Mouse (Mus musculus): ENCODE data around the gene Rpl3l. TPM values are rescaled to one million over a fixed set of nuclear protein-coding genes. Genes with fewer than 3 reads are reported as not detected.

Gene Rpl3l
- total and polyA plus RNA-seq, 3 experiments, result 0.12 to 0.24 TPM; not detected in 1

Other genes starting within 250 kb of the Rpl3l start
- gene Mlst8, start 248.7 kb upstream of the Rpl3l start, total RNA-seq (2012; rRNA removed), result 28.5 and 35.4 TPM in 2 replicates
- gene Mlst8, start 248.7 kb upstream of the Rpl3l start, polyA plus RNA-seq (2012; ENCODE audit: insufficient read depth in 1 of 2, insufficient read length in 2 of 2, low read depth in 1 of 2, low replicate concordance in 2 of 2, missing spikeins in 1 of 2), result 10 to 100 TPM in 1 of 2 experiments, not detected in 1; 57.3 TPM
- 0.04 and 0.07 TPM in 2 replicates for gene Caskin1, start 239.2 kb upstream of the Rpl3l start, total RNA-seq (2012; rRNA removed)
- gene Caskin1, start 239.2 kb upstream of the Rpl3l start, polyA plus RNA-seq (2012; ENCODE audit: insufficient read depth in 1 of 2, insufficient read length in 2 of 2, low read depth in 1 of 2, low replicate concordance in 2 of 2, missing spikeins in 1 of 2), result under 1 TPM in 1 of 2 experiments, not detected in 1; 0.38 TPM
- 118 and 121 TPM in 2 replicates for gene Traf7, start 199.9 kb upstream of the Rpl3l start, total RNA-seq (2012; rRNA removed)
- gene Traf7, start 199.9 kb upstream of the Rpl3l start, polyA plus RNA-seq (2012; ENCODE audit: insufficient read depth in 1 of 2, insufficient read length in 2 of 2, low read depth in 1 of 2, low replicate concordance in 2 of 2, missing spikeins in 1 of 2), result 100 to 1,000 TPM in 1 of 2 experiments, not detected in 1; 261 TPM
- 0.89 and 1.0 TPM in 2 replicates for gene Rab26, start 193.6 kb upstream of the Rpl3l start, total RNA-seq (2012; rRNA removed)
- gene Rab26, start 193.6 kb upstream of the Rpl3l start, polyA plus RNA-seq (2012; ENCODE audit: insufficient read depth in 1 of 2, insufficient read length in 2 of 2, low read depth in 1 of 2, low replicate concordance in 2 of 2, missing spikeins in 1 of 2), result 1 to 10 TPM in 1 of 2 experiments, not detected in 1; 1.1 TPM
- gene Pkd1, start 178.0 kb upstream of the Rpl3l start, total RNA-seq (2012; rRNA removed), result 10.3 and 10.6 TPM in 2 replicates
- 10 to 100 TPM in 1 of 2 experiments, not detected in 1; 10.7 TPM for gene Pkd1, start 178.0 kb upstream of the Rpl3l start, polyA plus RNA-seq (2012; ENCODE audit: insufficient read depth in 1 of 2, insufficient read length in 2 of 2, low read depth in 1 of 2, low replicate concordance in 2 of 2, missing spikeins in 1 of 2)
- 44.0 and 48.8 TPM in 2 replicates for gene Tsc2, start 95.2 kb upstream of the Rpl3l start, total RNA-seq (2012; rRNA removed)
- 10 to 100 TPM in 1 of 2 experiments, not detected in 1; 99.2 TPM for gene Tsc2, start 95.2 kb upstream of the Rpl3l start, polyA plus RNA-seq (2012; ENCODE audit: insufficient read depth in 1 of 2, insufficient read length in 2 of 2, low read depth in 1 of 2, low replicate concordance in 2 of 2, missing spikeins in 1 of 2)
- gene Nthl1, start 95.1 kb upstream of the Rpl3l start, total RNA-seq (2012; rRNA removed), result 26.1 and 31.4 TPM in 2 replicates
- gene Nthl1, start 95.1 kb upstream of the Rpl3l start, polyA plus RNA-seq (2012; ENCODE audit: insufficient read depth in 1 of 2, insufficient read length in 2 of 2, low read depth in 1 of 2, low replicate concordance in 2 of 2, missing spikeins in 1 of 2), result 100 to 1,000 TPM in 1 of 2 experiments, 10 to 100 TPM in 1; 32.0 to 262 TPM
- 0.75 and 0.96 TPM in 2 replicates for gene Slc9a3r2, start 77.5 kb upstream of the Rpl3l start, total RNA-seq (2012; rRNA removed)
- 1 to 10 TPM in 1 of 2 experiments, not detected in 1; 3.5 TPM for gene Slc9a3r2, start 77.5 kb upstream of the Rpl3l start, polyA plus RNA-seq (2012; ENCODE audit: insufficient read depth in 1 of 2, insufficient read length in 2 of 2, low read depth in 1 of 2, low replicate concordance in 2 of 2, missing spikeins in 1 of 2)
- gene Npw, start 69.4 kb upstream of the Rpl3l start, total RNA-seq (2012; rRNA removed), result not detected in 2 replicates
- not detected for gene Npw, start 69.4 kb upstream of the Rpl3l start, polyA plus RNA-seq (2012; ENCODE audit: insufficient read depth in 1 of 2, insufficient read length in 2 of 2, low read depth in 1 of 2, low replicate concordance in 2 of 2, missing spikeins in 1 of 2)
- 21.9 and 22.2 TPM in 2 replicates for gene Zfp598, start 58.1 kb upstream of the Rpl3l start, total RNA-seq (2012; rRNA removed)
- gene Zfp598, start 58.1 kb upstream of the Rpl3l start, polyA plus RNA-seq (2012; ENCODE audit: insufficient read depth in 1 of 2, insufficient read length in 2 of 2, low read depth in 1 of 2, low replicate concordance in 2 of 2, missing spikeins in 1 of 2), result 10 to 100 TPM; 59.0 to 80.4 TPM
- gene Syngr3, start 37.9 kb upstream of the Rpl3l start, total RNA-seq (2012; rRNA removed), result 0.15 TPM in 1 of 2 replicates, not detected in the other
- gene Syngr3, start 37.9 kb upstream of the Rpl3l start, polyA plus RNA-seq (2012; ENCODE audit: insufficient read depth in 1 of 2, insufficient read length in 2 of 2, low read depth in 1 of 2, low replicate concordance in 2 of 2, missing spikeins in 1 of 2), result under 1 TPM in 1 of 2 experiments, not detected in 1; 0.68 TPM
- 78.6 and 86.8 TPM in 2 replicates for gene Gfer, start 31.7 kb upstream of the Rpl3l start, total RNA-seq (2012; rRNA removed)
- 10 to 100 TPM in 1 of 2 experiments, not detected in 1; 83.0 TPM for gene Gfer, start 31.7 kb upstream of the Rpl3l start, polyA plus RNA-seq (2012; ENCODE audit: insufficient read depth in 1 of 2, insufficient read length in 2 of 2, low read depth in 1 of 2, low replicate concordance in 2 of 2, missing spikeins in 1 of 2)
- 0.39 and 0.62 TPM in 2 replicates for gene Noxo1, start 31.6 kb upstream of the Rpl3l start, total RNA-seq (2012; rRNA removed)
- 1 to 10 TPM in 1 of 2 experiments, not detected in 1; 2.4 TPM for gene Noxo1, start 31.6 kb upstream of the Rpl3l start, polyA plus RNA-seq (2012; ENCODE audit: insufficient read depth in 1 of 2, insufficient read length in 2 of 2, low read depth in 1 of 2, low replicate concordance in 2 of 2, missing spikeins in 1 of 2)
- gene Tbl3, start 20.2 kb upstream of the Rpl3l start, total RNA-seq (2012; rRNA removed), result 102 and 103 TPM in 2 replicates
- gene Tbl3, start 20.2 kb upstream of the Rpl3l start, polyA plus RNA-seq (2012; ENCODE audit: insufficient read depth in 1 of 2, insufficient read length in 2 of 2, low read depth in 1 of 2, low replicate concordance in 2 of 2, missing spikeins in 1 of 2), result 100 to 1,000 TPM in 1 of 2 experiments, not detected in 1; 111 TPM
- 0.23 and 0.26 TPM in 2 replicates for gene Rnf151, start 9.8 kb upstream of the Rpl3l start, total RNA-seq (2012; rRNA removed)
- gene Rnf151, start 9.8 kb upstream of the Rpl3l start, polyA plus RNA-seq (2012; ENCODE audit: insufficient read depth in 1 of 2, insufficient read length in 2 of 2, low read depth in 1 of 2, low replicate concordance in 2 of 2, missing spikeins in 1 of 2), result under 1 TPM in 1 of 2 experiments, not detected in 1; 0.40 TPM
- gene Rps2, start 9.7 kb upstream of the Rpl3l start, total RNA-seq (2012; rRNA removed), result 3,755 and 4,516 TPM in 2 replicates
- gene Rps2, start 9.7 kb upstream of the Rpl3l start, polyA plus RNA-seq (2012; ENCODE audit: insufficient read depth in 1 of 2, insufficient read length in 2 of 2, low read depth in 1 of 2, low replicate concordance in 2 of 2, missing spikeins in 1 of 2), result 1,000 to 10,000 TPM in 1 of 2 experiments, not detected in 1; 1,852 TPM
- gene Ndufb10, start 3.3 kb upstream of the Rpl3l start, total RNA-seq (2012; rRNA removed), result 258 and 292 TPM in 2 replicates
- 100 to 1,000 TPM in 1 of 2 experiments, not detected in 1; 230 TPM for gene Ndufb10, start 3.3 kb upstream of the Rpl3l start, polyA plus RNA-seq (2012; ENCODE audit: insufficient read depth in 1 of 2, insufficient read length in 2 of 2, low read depth in 1 of 2, low replicate concordance in 2 of 2, missing spikeins in 1 of 2)
- 27.0 and 31.9 TPM in 2 replicates for gene Msrb1, start 8.8 kb downstream of the Rpl3l start, total RNA-seq (2012; rRNA removed)
- gene Msrb1, start 8.8 kb downstream of the Rpl3l start, polyA plus RNA-seq (2012; ENCODE audit: insufficient read depth in 1 of 2, insufficient read length in 2 of 2, low read depth in 1 of 2, low replicate concordance in 2 of 2, missing spikeins in 1 of 2), result 10 to 100 TPM in 1 of 2 experiments, not detected in 1; 58.6 TPM
- not detected in 2 replicates for gene Hs3st6, start 25.2 kb downstream of the Rpl3l start, total RNA-seq (2012; rRNA removed)
- gene Hs3st6, start 25.2 kb downstream of the Rpl3l start, polyA plus RNA-seq (2012; ENCODE audit: insufficient read depth in 1 of 2, insufficient read length in 2 of 2, low read depth in 1 of 2, low replicate concordance in 2 of 2, missing spikeins in 1 of 2), result not detected
- 0.15 TPM in 1 of 2 replicates, not detected in the other for gene Meiob, start 76.5 kb downstream of the Rpl3l start, total RNA-seq (2012; rRNA removed)
- under 1 TPM in 1 of 2 experiments, not detected in 1; 0.11 TPM for gene Meiob, start 76.5 kb downstream of the Rpl3l start, polyA plus RNA-seq (2012; ENCODE audit: insufficient read depth in 1 of 2, insufficient read length in 2 of 2, low read depth in 1 of 2, low replicate concordance in 2 of 2, missing spikeins in 1 of 2)
- 32.3 and 49.6 TPM in 2 replicates for gene Hagh, start 112.3 kb downstream of the Rpl3l start, total RNA-seq (2012; rRNA removed)
- 10 to 100 TPM in 1 of 2 experiments, not detected in 1; 37.5 TPM for gene Hagh, start 112.3 kb downstream of the Rpl3l start, polyA plus RNA-seq (2012; ENCODE audit: insufficient read depth in 1 of 2, insufficient read length in 2 of 2, low read depth in 1 of 2, low replicate concordance in 2 of 2, missing spikeins in 1 of 2)
- 2.0 and 2.7 TPM in 2 replicates for gene Fahd1, start 122.5 kb downstream of the Rpl3l start, total RNA-seq (2012; rRNA removed)
- 1 to 10 TPM in 1 of 2 experiments, not detected in 1; 4.7 TPM for gene Fahd1, start 122.5 kb downstream of the Rpl3l start, polyA plus RNA-seq (2012; ENCODE audit: insufficient read depth in 1 of 2, insufficient read length in 2 of 2, low read depth in 1 of 2, low replicate concordance in 2 of 2, missing spikeins in 1 of 2)
- gene Igfals, start 138.2 kb downstream of the Rpl3l start, total RNA-seq (2012; rRNA removed), result not detected in 2 replicates
- under 1 TPM in 1 of 2 experiments, not detected in 1; 0.04 TPM for gene Igfals, start 138.2 kb downstream of the Rpl3l start, polyA plus RNA-seq (2012; ENCODE audit: insufficient read depth in 1 of 2, insufficient read length in 2 of 2, low read depth in 1 of 2, low replicate concordance in 2 of 2, missing spikeins in 1 of 2)
- gene Nubp2, start 158.5 kb downstream of the Rpl3l start, total RNA-seq (2012; rRNA removed), result 109 and 141 TPM in 2 replicates
- 100 to 1,000 TPM in 1 of 2 experiments, not detected in 1; 191 TPM for gene Nubp2, start 158.5 kb downstream of the Rpl3l start, polyA plus RNA-seq (2012; ENCODE audit: insufficient read depth in 1 of 2, insufficient read length in 2 of 2, low read depth in 1 of 2, low replicate concordance in 2 of 2, missing spikeins in 1 of 2)
- gene Spsb3, start 158.8 kb downstream of the Rpl3l start, total RNA-seq (2012; rRNA removed), result 27.2 and 34.5 TPM in 2 replicates
- 10 to 100 TPM in 1 of 2 experiments, not detected in 1; 30.2 TPM for gene Spsb3, start 158.8 kb downstream of the Rpl3l start, polyA plus RNA-seq (2012; ENCODE audit: insufficient read depth in 1 of 2, insufficient read length in 2 of 2, low read depth in 1 of 2, low replicate concordance in 2 of 2, missing spikeins in 1 of 2)
- 19.5 and 26.8 TPM in 2 replicates for gene Eme2, start 167.3 kb downstream of the Rpl3l start, total RNA-seq (2012; rRNA removed)
- gene Eme2, start 167.3 kb downstream of the Rpl3l start, polyA plus RNA-seq (2012; ENCODE audit: insufficient read depth in 1 of 2, insufficient read length in 2 of 2, low read depth in 1 of 2, low replicate concordance in 2 of 2, missing spikeins in 1 of 2), result 10 to 100 TPM in 1 of 2 experiments, not detected in 1; 15.1 TPM
- 60.1 and 74.8 TPM in 2 replicates for gene Mrps34, start 167.3 kb downstream of the Rpl3l start, total RNA-seq (2012; rRNA removed)
- 10 to 100 TPM in 1 of 2 experiments, not detected in 1; 82.0 TPM for gene Mrps34, start 167.3 kb downstream of the Rpl3l start, polyA plus RNA-seq (2012; ENCODE audit: insufficient read depth in 1 of 2, insufficient read length in 2 of 2, low read depth in 1 of 2, low replicate concordance in 2 of 2, missing spikeins in 1 of 2)
- 24.4 and 29.1 TPM in 2 replicates for gene Nme3, start 168.7 kb downstream of the Rpl3l start, total RNA-seq (2012; rRNA removed)
- gene Nme3, start 168.7 kb downstream of the Rpl3l start, polyA plus RNA-seq (2012; ENCODE audit: insufficient read depth in 1 of 2, insufficient read length in 2 of 2, low read depth in 1 of 2, low replicate concordance in 2 of 2, missing spikeins in 1 of 2), result 10 to 100 TPM in 1 of 2 experiments, not detected in 1; 22.1 TPM
- gene Mapk8ip3, start 209.2 kb downstream of the Rpl3l start, total RNA-seq (2012; rRNA removed), result 16.9 and 22.8 TPM in 2 replicates
- 10 to 100 TPM in 1 of 2 experiments, not detected in 1; 44.5 TPM for gene Mapk8ip3, start 209.2 kb downstream of the Rpl3l start, polyA plus RNA-seq (2012; ENCODE audit: insufficient read depth in 1 of 2, insufficient read length in 2 of 2, low read depth in 1 of 2, low replicate concordance in 2 of 2, missing spikeins in 1 of 2)
- 31.7 and 35.5 TPM in 2 replicates for gene Jpt2, start 232.9 kb downstream of the Rpl3l start, total RNA-seq (2012; rRNA removed)
- 10 to 100 TPM in 1 of 2 experiments, not detected in 1; 40.9 TPM for gene Jpt2, start 232.9 kb downstream of the Rpl3l start, polyA plus RNA-seq (2012; ENCODE audit: insufficient read depth in 1 of 2, insufficient read length in 2 of 2, low read depth in 1 of 2, low replicate concordance in 2 of 2, missing spikeins in 1 of 2)

Data from MEL (cell line).